Mouse (Mus musculus) MEL-GATA-1-ER (cell line): ENCODE data around the gene Gps2.

ENCODE experiments used
- DNase-seq: peaks from one replicate; pipeline ENCODE4 v3.0.0-alpha.2; 2012; ENCODE audit warnings: low read depth; ENCODE audit errors: extremely low read depth

Gps2 gene

DNA sequence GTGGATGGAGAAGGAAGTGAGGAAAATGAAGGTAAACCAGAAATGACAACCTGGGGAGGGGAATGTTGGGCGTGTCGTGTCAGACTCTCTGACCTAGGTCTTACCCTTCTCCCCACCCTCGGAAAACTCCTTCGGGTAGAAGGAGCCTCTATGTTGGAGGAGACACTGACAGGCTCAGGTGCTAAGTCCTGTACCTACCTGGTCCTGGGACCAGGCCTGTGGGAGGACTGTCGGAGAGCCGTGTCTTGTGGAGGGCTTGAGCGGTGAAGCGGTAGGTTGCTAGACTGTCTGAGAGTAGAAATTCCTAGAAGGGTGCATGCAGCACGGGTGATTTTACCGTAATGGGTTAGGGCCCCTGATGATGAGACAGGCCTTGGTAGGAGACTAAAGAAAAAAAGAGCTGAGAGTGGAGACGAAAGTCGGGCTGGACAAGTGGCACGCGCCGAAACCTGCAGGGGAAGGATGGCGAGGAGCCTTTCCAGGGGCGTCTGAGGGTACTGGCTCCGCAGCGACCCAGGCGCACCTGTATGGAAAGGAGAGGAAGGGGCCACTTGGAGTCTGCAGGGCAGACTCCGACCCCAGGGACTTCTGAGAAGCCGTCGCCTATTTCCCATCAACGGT lies 51.1 kb downstream of the Gps2 start, which contains the start of gene Cldn7:
TSS of gene Cldn7 (plus strand) at position 130 of the 621 bp plus-strand sequence.
- DNase-seq: no peak

DNA sequence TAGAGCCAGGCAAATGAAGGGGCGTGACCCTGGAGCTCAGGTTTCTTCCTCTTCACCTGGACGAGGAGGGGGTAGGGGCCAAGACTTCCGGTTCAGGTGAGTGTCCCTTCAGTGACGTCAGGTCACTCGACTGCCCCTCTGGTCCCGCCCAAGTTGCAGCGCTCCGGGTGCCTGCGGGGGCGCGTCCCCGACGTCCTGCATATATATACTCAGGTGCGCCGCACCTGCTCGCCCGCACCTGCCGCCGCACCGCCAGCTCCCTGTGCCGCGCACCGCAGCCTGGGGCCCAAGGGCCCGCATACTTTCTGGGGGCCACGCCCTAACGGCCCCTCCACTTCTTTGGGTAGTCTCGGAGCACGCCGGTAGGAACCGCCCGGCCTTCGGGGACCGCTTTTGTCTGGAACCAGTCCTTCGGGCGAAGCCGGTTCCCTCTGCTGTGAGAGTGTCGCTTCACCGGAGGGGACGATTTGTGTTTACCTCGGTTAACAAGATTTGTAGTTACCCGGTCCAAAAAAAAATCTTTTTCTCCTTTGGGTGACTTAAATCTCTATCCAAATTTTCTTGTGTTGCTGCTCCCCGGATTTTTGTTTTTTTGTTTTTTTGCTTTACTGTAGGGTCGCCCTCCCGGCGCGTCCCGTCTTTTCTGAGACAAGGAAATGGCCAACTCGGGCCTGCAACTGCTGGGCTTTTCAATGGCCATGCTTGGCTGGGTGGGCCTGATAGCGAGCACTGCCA lies 51.8 kb downstream of the Gps2 start:
- no peak for DNase-seq
